Mouse (Mus musculus): ENCODE measurements around the gene Slc50a1. TPM values are rescaled to one million over a fixed set of nuclear protein-coding genes. Genes with fewer than 3 reads are reported as not detected.

Slc50a1 gene
- polyA plus RNA-seq, 1 experiment from 2014 or later, result 38.1 TPM

DNA sequence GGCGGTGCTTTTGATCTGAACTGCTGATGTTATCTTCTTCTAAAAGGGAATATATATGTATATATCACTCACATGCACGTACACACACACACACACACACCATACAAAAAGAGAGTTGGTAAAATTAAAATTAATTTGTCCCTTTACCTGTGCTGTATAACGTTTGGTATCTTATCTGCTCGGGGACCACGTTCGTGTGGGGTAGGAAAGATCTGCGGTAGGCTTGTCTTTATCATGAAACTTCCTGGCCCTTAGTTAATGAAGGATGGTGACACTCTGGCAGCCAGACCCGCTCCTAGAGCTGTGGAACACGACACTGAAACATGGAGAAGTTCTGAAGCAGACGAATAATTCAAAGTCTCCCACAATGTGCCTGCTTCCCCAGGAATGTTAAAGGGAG is 21.5 kb upstream of the Slc50a1 start:
- no peak overlapping the region for H3K27ac ChIP-seq (replicated peaks; ENCODE audit: low read depth, low read length)
- H3K9ac ChIP-seq (replicated peaks; ENCODE audit: low read length), result no peak overlapping the region
- DNase-seq (no peak), ATAC-seq (ENCODE audit: low FRiP score, low TSS enrichment) (no peak)
- WGBS, result 80% methylated on average over 10 of the region's 10 CpGs
- no peaks in the 10 kb centered on the region for H3K36me3 ChIP-seq (ENCODE audit: control insufficient read depth, insufficient read depth, low read length)
- no peaks in the 10 kb centered on the region for H3K27me3 ChIP-seq (ENCODE audit: control insufficient read depth, insufficient read depth, low read length)
- H3K4me3 ChIP-seq (replicated peaks; ENCODE audit: low read depth, low read length), result no peak overlapping the region
- H3K9me3 ChIP-seq (ENCODE audit: control insufficient read depth, low read length), result no peaks in the 10 kb centered on the region
- no peak overlapping the region for H3K4me2 ChIP-seq (ENCODE audit: low read length)
- no peaks in the 10 kb centered on the region for H3K4me1 ChIP-seq (ENCODE audit: control insufficient read depth, insufficient read depth, low read length)

DNA sequence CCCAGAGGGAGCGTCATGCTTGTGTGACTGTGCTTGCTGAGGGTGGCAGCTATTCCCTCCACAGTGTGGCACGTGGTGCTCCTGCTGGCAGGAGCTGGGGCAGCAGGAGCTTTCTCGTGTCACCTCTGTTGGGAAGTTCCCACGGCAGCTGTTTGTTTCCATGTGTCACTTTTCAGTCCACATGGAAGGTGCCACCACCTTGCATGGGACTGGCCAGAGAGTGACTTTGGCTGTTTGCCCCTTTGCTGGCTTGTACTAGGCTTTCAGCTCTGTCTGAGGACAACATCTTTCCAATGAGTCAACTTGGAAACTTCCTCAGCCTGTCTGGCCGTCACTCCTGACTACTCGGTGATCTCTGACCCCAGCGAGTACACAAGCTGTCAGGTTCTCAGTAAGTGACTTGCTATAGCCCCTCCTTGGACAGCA is 18.1 kb upstream of the Slc50a1 start:
- WGBS, result 60% methylated on average over 7 of the region's 7 CpGs
- no peaks in the 10 kb centered on the region for H3K27me3 ChIP-seq (ENCODE audit: control insufficient read depth, insufficient read depth, low read length)
- H3K4me2 ChIP-seq (ENCODE audit: low read length), result no peak overlapping the region
- H3K9ac ChIP-seq (replicated peaks; ENCODE audit: low read length), result no peak overlapping the region
- no peaks in the 10 kb centered on the region for H3K4me1 ChIP-seq (ENCODE audit: control insufficient read depth, insufficient read depth, low read length)
- no peak overlapping the region for H3K27ac ChIP-seq (replicated peaks; ENCODE audit: low read depth, low read length)
- no peak for DNase-seq
- no peak for ATAC-seq (ENCODE audit: low FRiP score, low TSS enrichment)
- H3K36me3 ChIP-seq (ENCODE audit: control insufficient read depth, insufficient read depth, low read length), result no peaks in the 10 kb centered on the region
- H3K9me3 ChIP-seq (ENCODE audit: control insufficient read depth, low read length), result no peaks in the 10 kb centered on the region
- no peak overlapping the region for H3K4me3 ChIP-seq (replicated peaks; ENCODE audit: low read depth, low read length)

DNA sequence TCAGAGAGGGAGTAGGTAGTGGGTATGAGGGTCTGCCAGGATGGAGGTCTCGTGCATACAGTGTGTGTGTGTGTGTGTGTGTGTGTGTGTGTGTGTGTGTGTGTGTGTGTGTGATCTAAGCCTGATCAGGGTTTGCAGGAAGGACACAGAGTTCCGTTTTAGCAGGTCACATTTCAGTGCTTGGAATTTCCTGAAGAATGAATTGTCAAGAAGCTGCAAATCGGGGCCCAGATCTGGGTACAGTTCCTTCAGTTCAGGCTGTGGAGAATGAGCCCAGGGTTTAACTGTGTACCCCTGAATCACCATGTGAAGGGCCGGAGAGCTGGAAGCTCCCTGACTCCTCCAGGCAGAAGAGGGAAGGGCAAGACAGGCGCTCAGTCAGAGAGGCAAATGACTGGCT is 16.9 kb upstream of the Slc50a1 start:
- Histone ChIP-seq H3K27me3 (ENCODE audit: control insufficient read depth, insufficient read depth, low read length) (no peaks in the 10 kb centered on the region), H3K9ac (replicated peaks; ENCODE audit: low read length) (no peak overlapping the region), H3K4me1 (ENCODE audit: control insufficient read depth, insufficient read depth, low read length) (no peaks in the 10 kb centered on the region), H3K4me3 (replicated peaks; ENCODE audit: low read depth, low read length) (no peak overlapping the region), H3K36me3 (ENCODE audit: control insufficient read depth, insufficient read depth, low read length) (no peaks in the 10 kb centered on the region), H3K4me2 (ENCODE audit: low read length) (no peak overlapping the region), H3K9me3 (ENCODE audit: control insufficient read depth, low read length) (no peaks in the 10 kb centered on the region), H3K27ac (replicated peaks; ENCODE audit: low read depth, low read length) (no peak overlapping the region)
- ATAC-seq (ENCODE audit: low FRiP score, low TSS enrichment) (no peak), DNase-seq (no peak)
- whole genome bisulfite sequencing, result 63% methylated on average over 5 of the region's 5 CpGs

- no peak overlapping the region for H3K27ac ChIP-seq (replicated peaks; ENCODE audit: low read depth, low read length)
- H3K9me3 ChIP-seq (ENCODE audit: control insufficient read depth, low read length), result no peaks in the 10 kb centered on the region
- H3K4me3 ChIP-seq (replicated peaks; ENCODE audit: low read depth, low read length), result no peak overlapping the region
- H3K36me3 ChIP-seq (ENCODE audit: control insufficient read depth, insufficient read depth, low read length), result no peaks in the 10 kb centered on the region
- peaks cover 11% of the 10 kb centered on the region for H3K27me3 ChIP-seq (ENCODE audit: control insufficient read depth, insufficient read depth, low read length)
- no peak overlapping the region for H3K4me2 ChIP-seq (ENCODE audit: low read length)
- ATAC-seq (ENCODE audit: low FRiP score, low TSS enrichment), result no peak
- peaks cover 11% of the 10 kb centered on the region; the same call in 1 of the 2 replicates for H3K4me1 ChIP-seq (ENCODE audit: control insufficient read depth, insufficient read depth, low read length)
- DNase-seq, result no peak
- 30% methylated on average over 2 of the region's 2 CpGs for WGBS
- no peak overlapping the region for H3K9ac ChIP-seq (replicated peaks; ENCODE audit: low read length)
These were observed 15.2 kb upstream of the Slc50a1 start for GRCm38 (mm10) chr3:89285526-89285925.

GRCm38 (mm10) chr3:89284261-89284660 is 13.9 kb upstream of the Slc50a1 start:
- Histone ChIP-seq H3K36me3 (ENCODE audit: control insufficient read depth, insufficient read depth, low read length) (no peaks in the 10 kb centered on the region), H3K4me3 (replicated peaks; ENCODE audit: low read depth, low read length) (no peak overlapping the region), H3K9ac (replicated peaks; ENCODE audit: low read length) (no peak overlapping the region), H3K4me2 (ENCODE audit: low read length) (no peak overlapping the region), H3K4me1 (ENCODE audit: control insufficient read depth, insufficient read depth, low read length) (peaks cover 16% of the 10 kb centered on the region; the same call in 1 of the 2 replicates), H3K27ac (replicated peaks; ENCODE audit: low read depth, low read length) (no peak overlapping the region), H3K9me3 (ENCODE audit: control insufficient read depth, low read length) (no peaks in the 10 kb centered on the region), H3K27me3 (ENCODE audit: control insufficient read depth, insufficient read depth, low read length) (peaks cover 16% of the 10 kb centered on the region)
- WGBS, result 92% methylated on average over 3 of the region's 3 CpGs
- DNase-seq (no peak), ATAC-seq (ENCODE audit: low FRiP score, low TSS enrichment) (no peak)

GRCm38 (mm10) chr3:89282291-89282643 is 11.9 kb upstream of the Slc50a1 start:
- no peak overlapping the region for H3K9ac ChIP-seq (replicated peaks; ENCODE audit: low read length)

DNA sequence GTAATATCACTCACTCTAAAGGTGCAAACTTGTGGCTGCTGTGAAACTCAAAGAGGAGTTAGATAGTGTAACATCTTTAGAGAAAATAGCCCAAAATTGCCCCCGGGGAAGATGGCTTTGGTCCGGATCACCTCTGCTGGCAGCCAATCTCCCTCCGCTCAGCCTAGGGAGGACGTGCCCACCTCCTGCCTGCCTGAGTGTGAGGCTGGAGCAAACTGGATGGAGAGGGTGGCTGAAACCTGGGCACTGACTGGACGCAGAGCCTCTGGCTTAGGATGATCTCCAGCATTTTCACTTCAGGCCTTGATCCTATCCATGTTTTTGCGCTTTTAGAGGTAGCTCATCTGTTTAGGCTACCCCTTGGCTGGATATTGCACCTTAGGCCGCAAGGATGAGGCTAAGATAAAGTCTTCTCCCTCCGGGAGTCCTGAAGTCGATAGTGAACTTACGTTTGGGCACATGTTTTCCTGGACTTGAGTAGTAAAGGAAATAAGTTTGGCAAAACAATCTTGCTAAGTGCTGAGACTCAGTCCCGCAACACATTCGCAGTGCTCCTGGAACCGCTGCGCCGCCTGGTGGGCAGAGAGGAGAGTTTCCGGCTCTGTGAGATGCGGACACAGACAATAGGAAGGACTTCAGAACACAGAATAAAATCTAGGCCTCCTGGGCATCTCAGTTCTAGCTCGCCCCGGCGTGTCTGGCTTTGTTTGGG is 11.4 kb upstream of the Slc50a1 start:
- peak overlapping the region; percentile 57; the same call in 1 of the 2 replicates for H3K9ac ChIP-seq (replicated peaks; ENCODE audit: low read length)

More at GRCm38 (mm10) chr3:89282291-89282643, 11.9 kb upstream of the Slc50a1 start:
- no peak for ATAC-seq (ENCODE audit: low FRiP score, low TSS enrichment)
- Histone ChIP-seq H3K27me3 (ENCODE audit: control insufficient read depth, insufficient read depth, low read length) (peaks cover 29% of the 10 kb centered on the region), H3K4me3 (replicated peaks; ENCODE audit: low read depth, low read length) (no peak overlapping the region), H3K4me2 (ENCODE audit: low read length) (no peak overlapping the region), H3K36me3 (ENCODE audit: control insufficient read depth, insufficient read depth, low read length) (no peaks in the 10 kb centered on the region), H3K9me3 (ENCODE audit: control insufficient read depth, low read length) (no peaks in the 10 kb centered on the region), H3K27ac (replicated peaks; ENCODE audit: low read depth, low read length) (no peak overlapping the region), H3K4me1 (ENCODE audit: control insufficient read depth, insufficient read depth, low read length) (peaks cover 21% of the 10 kb centered on the region; the same call in 1 of the 2 replicates)
- WGBS, result 28% methylated on average over 4 of the region's 4 CpGs
- DNase-seq, result no peak

DNA sequence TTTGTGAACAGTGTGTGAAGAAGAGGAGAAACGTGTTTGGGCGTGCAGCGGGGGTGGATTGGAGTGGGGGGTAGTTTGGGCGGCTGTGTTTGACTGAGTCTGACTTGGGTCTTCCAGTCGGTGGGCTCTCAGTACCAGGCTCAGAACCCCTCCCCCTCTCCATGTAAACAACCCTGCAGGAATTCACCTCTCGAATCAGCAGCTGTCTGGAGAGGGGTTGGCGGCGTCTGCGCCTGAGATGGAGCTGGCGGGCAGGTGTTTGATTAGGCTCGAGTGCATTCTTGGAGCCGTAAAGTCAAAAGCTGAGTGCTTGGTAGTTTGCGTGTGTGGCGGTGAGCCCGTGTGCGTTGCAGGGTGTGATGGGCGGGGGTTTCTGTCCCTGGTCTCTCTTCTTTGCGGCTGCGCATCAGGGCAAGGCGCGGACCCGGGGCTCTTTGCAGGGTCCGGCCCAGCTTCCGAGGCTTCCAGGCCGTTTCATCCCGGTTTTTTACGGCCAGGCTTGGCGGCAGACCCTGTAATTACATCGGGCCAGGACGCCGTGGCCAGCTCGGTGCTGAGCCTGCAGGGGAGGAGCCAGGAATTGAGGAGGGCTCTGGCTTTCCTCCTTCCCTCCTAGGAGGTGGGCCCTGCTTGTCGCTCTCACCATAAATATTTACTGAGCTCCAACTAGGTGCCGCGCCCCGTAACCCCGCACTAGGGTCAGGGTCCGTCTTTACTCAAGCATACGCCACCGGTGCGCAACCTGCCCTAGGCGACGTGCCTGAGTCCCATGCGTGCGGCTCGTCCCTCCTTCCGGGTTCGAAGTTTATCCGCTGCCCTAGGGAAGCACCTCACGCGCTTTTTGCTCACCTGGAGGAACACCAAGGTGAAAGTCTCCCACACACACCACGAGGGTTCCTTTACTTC is 10.5 kb upstream of the Slc50a1 start, which contains the start of gene Efna1:
Efna1 (minus strand) TSS at position 537 of the 906 bp plus-strand sequence.
- Histone ChIP-seq H3K27me3 (ENCODE audit: control insufficient read depth, insufficient read depth, low read length) (peaks cover 29% of the 10 kb centered on the region), H3K9ac (replicated peaks; ENCODE audit: low read length) (peak within 1 kb of the TSS; percentile 57), H3K9me3 (ENCODE audit: control insufficient read depth, low read length) (no peaks in the 10 kb centered on the region), H3K4me2 (ENCODE audit: low read length) (peak within 1 kb of the TSS; percentile 93), H3K4me3 (replicated peaks; ENCODE audit: low read depth, low read length) (peak within 1 kb of the TSS; percentile 44), H3K4me1 (ENCODE audit: control insufficient read depth, insufficient read depth, low read length) (peaks cover 21% of the 10 kb centered on the region; the same call in 1 of the 2 replicates), H3K27ac (replicated peaks; ENCODE audit: low read depth, low read length) (no peak within 1 kb of the TSS; the same call in 1 of the 2 replicates), H3K36me3 (ENCODE audit: control insufficient read depth, insufficient read depth, low read length) (no peaks in the 10 kb centered on the region)
- under 1% methylated on average over 52 of the region's 52 CpGs for whole genome bisulfite sequencing
- ATAC-seq (ENCODE audit: low FRiP score, low TSS enrichment) (peak; percentile 34; the same call in 1 of the 2 replicates), DNase-seq (peak; percentile 65)

More for the DNA sequence above, 11.4 kb upstream of the Slc50a1 start:
- ATAC-seq (ENCODE audit: low FRiP score, low TSS enrichment) (no peak), DNase-seq (peak; percentile 93)
- no peaks in the 10 kb centered on the region for H3K9me3 ChIP-seq (ENCODE audit: control insufficient read depth, low read length)
- H3K4me3 ChIP-seq (replicated peaks; ENCODE audit: low read depth, low read length), result peak overlapping the region; percentile 44
- H3K4me2 ChIP-seq (ENCODE audit: low read length), result peak overlapping the region; percentile 93
- peaks cover 29% of the 10 kb centered on the region for H3K27me3 ChIP-seq (ENCODE audit: control insufficient read depth, insufficient read depth, low read length)
- no peak overlapping the region for H3K27ac ChIP-seq (replicated peaks; ENCODE audit: low read depth, low read length)
- H3K36me3 ChIP-seq (ENCODE audit: control insufficient read depth, insufficient read depth, low read length), result no peaks in the 10 kb centered on the region
- H3K4me1 ChIP-seq (ENCODE audit: control insufficient read depth, insufficient read depth, low read length), result peaks cover 21% of the 10 kb centered on the region; the same call in 1 of the 2 replicates
- 10% methylated on average over 20 of the region's 20 CpGs for WGBS
